Mouse (Mus musculus) WW6 (cell line): Measurements from ENCODE around the gene Duoxa1.
"Not testable (repeated sequence)": the region's sequence is repeated elsewhere in the genome, so short reads cannot be mapped to it uniquely, and the experiment has no call there.

Experiments
- DNase-seq: peaks from one replicate; pipeline ENCODE4 v3.0.0-alpha.2; 2013; ENCODE audit warnings: low read depth, low spot score

The Duoxa1 gene

GRCm38 (mm10) chr2:122313536-122313935, at the start of gene Duoxa1:
Gene Duoxa1, minus strand, starts transcription at chr2:122313730.
- no peak for DNase-seq

- no peak for DNase-seq
Observed at GRCm38 (mm10) chr2:122362622-122363523, 49.3 kb upstream of the Duoxa1 start.

GRCm38 (mm10) chr2:122361868-122362621, 48.5 kb upstream of the Duoxa1 start:
- DNase-seq: no peak

GRCm38 (mm10) chr2:122361181-122361580, 47.7 kb upstream of the Duoxa1 start:
- no peak for DNase-seq

- no peak for DNase-seq
Observed at GRCm38 (mm10) chr2:122360310-122360709, 46.8 kb upstream of the Duoxa1 start.

- DNase-seq: no peak
Observed at GRCm38 (mm10) chr2:122356187-122356586, 42.7 kb upstream of the Duoxa1 start.

GRCm38 (mm10) chr2:122355389-122355788, 41.9 kb upstream of the Duoxa1 start:
- DNase-seq: no peak

- DNase-seq: no peak
Observed at GRCm38 (mm10) chr2:122354191-122354929, 40.8 kb upstream of the Duoxa1 start.

- DNase-seq: no peak
Observed at GRCm38 (mm10) chr2:122353765-122354164, 40.2 kb upstream of the Duoxa1 start.

- no peak for DNase-seq
Observed at GRCm38 (mm10) chr2:122352992-122353391, 39.5 kb upstream of the Duoxa1 start.

- no peak for DNase-seq
Observed at GRCm38 (mm10) chr2:122351931-122352329, 38.4 kb upstream of the Duoxa1 start.

- no peak for DNase-seq
Observed at GRCm38 (mm10) chr2:122351156-122351930, 37.8 kb upstream of the Duoxa1 start.

- no peak for DNase-seq
Observed at GRCm38 (mm10) chr2:122349136-122349785, 35.7 kb upstream of the Duoxa1 start.

- no peak for DNase-seq
Observed at GRCm38 (mm10) chr2:122348531-122349131, 35.1 kb upstream of the Duoxa1 start.

GRCm38 (mm10) chr2:122347257-122347656, 33.7 kb upstream of the Duoxa1 start:
- DNase-seq: no peak

GRCm38 (mm10) chr2:122346164-122346563, 32.6 kb upstream of the Duoxa1 start:
- DNase-seq: not testable (repeated sequence)

- DNase-seq: no peak
Observed at GRCm38 (mm10) chr2:122345106-122345893, 31.8 kb upstream of the Duoxa1 start.

GRCm38 (mm10) chr2:122337291-122337690, 23.8 kb upstream of the Duoxa1 start:
- no peak for DNase-seq

- DNase-seq: no peak
Observed at GRCm38 (mm10) chr2:122334170-122334569, 20.6 kb upstream of the Duoxa1 start.
